Mouse (Mus musculus) MEL (cell line): ENCODE results near the gene Fancc.

ENCODE experiments used
- BHLHE40 ChIP-seq: IDR thresholded peaks from 2 replicates; pipeline ENCODE4 v1.6.1; 2012; ENCODE audit warnings: low read depth, mild to moderate bottlenecking, inconsistent platforms, low read length, improper control_type of control experiment, borderline replicate concordance
- CHD1 ChIP-seq: IDR thresholded peaks from 2 replicates; pipeline ENCODE4 v1.6.1; 2012; ENCODE audit warnings: low read depth, mild to moderate bottlenecking, inconsistent platforms, low read length, improper control_type of control experiment
- CTCF ChIP-seq, 3 experiments: IDR thresholded peaks in 2 of 3; conservative IDR thresholded peaks in 1 of 3; 2 replicates each; pipeline ENCODE4 v1.5.1; 2011 to 2012; ENCODE audit warnings: low read length in 3 of 3, low read depth in 2 of 3, mild to moderate bottlenecking in 2 of 3, improper control_type of control experiment in 1 of 3, inconsistent platforms in 1 of 3, mixed read lengths in 1 of 3, moderate library complexity in 1 of 3; ENCODE audit not compliant: control insufficient read depth in 1 of 3, insufficient read depth in 1 of 3, poor library complexity in 1 of 3, severe bottlenecking in 1 of 3
- EP300 ChIP-seq, 2 experiments: IDR thresholded peaks; 2 replicates each; pipeline ENCODE4 v1.6.1; 2011; ENCODE audit warnings: improper control_type of control experiment in 2 of 2, low read length in 2 of 2, low read depth in 1 of 2, mild to moderate bottlenecking in 1 of 2
- GABPA ChIP-seq: IDR thresholded peaks from 2 replicates; pipeline ENCODE4 v1.6.1; 2012; ENCODE audit warnings: low read depth, mild to moderate bottlenecking, inconsistent platforms, low read length, improper control_type of control experiment, moderate library complexity
- GATA1 ChIP-seq: IDR thresholded peaks from 2 replicates; pipeline ENCODE4 v1.6.1; 2011; ENCODE audit warnings: low read depth, low read length, improper control_type of control experiment
- HCFC1 ChIP-seq: IDR thresholded peaks from 2 replicates; pipeline ENCODE4 v1.6.1; 2012; ENCODE audit warnings: low read depth, mild to moderate bottlenecking, inconsistent platforms, low read length, improper control_type of control experiment, moderate library complexity
- MAX ChIP-seq: IDR thresholded peaks from 2 replicates; pipeline ENCODE4 v1.6.1; 2011; ENCODE audit warnings: low read length, improper control_type of control experiment
- MAZ ChIP-seq: IDR thresholded peaks from 2 replicates; pipeline ENCODE4 v1.6.1; 2012; ENCODE audit warnings: low read depth, mild to moderate bottlenecking, inconsistent platforms, low read length, improper control_type of control experiment
- MXI1 ChIP-seq: IDR thresholded peaks from 2 replicates; pipeline ENCODE4 v1.6.1; 2011; ENCODE audit warnings: mild to moderate bottlenecking, low read depth, low read length, improper control_type of control experiment
- NRF1 ChIP-seq: IDR thresholded peaks from 2 replicates; pipeline ENCODE4 v1.6.1; 2014; ENCODE audit warnings: low read depth, mild to moderate bottlenecking, inconsistent platforms, low read length, improper control_type of control experiment, moderate library complexity; ENCODE audit not compliant: poor library complexity, insufficient read depth, severe bottlenecking
- POLR2A ChIP-seq, 2 experiments: IDR thresholded peaks; 2 replicates each; pipeline ENCODE4 v1.6.1; 2011 to 2012; ENCODE audit warnings: low read length in 2 of 2, mild to moderate bottlenecking in 2 of 2, control low read depth in 1 of 2, improper control_type of control experiment in 1 of 2, low read depth in 1 of 2, moderate library complexity in 1 of 2; ENCODE audit not compliant: control insufficient read depth in 1 of 2, insufficient read depth in 1 of 2, poor library complexity in 1 of 2
- USF2 ChIP-seq, 2 experiments: IDR thresholded peaks; 2 replicates each; pipeline ENCODE4 v1.6.1; 2011 to 2012; ENCODE audit warnings: improper control_type of control experiment in 2 of 2, low read length in 2 of 2, borderline replicate concordance in 1 of 2, inconsistent platforms in 1 of 2, low read depth in 1 of 2, mild to moderate bottlenecking in 1 of 2; ENCODE audit not compliant: insufficient read depth in 1 of 2
- ZNF384 ChIP-seq: IDR thresholded peaks from 2 replicates; pipeline ENCODE4 v1.6.1; 2012; ENCODE audit warnings: low read depth, mild to moderate bottlenecking, inconsistent platforms, low read length, improper control_type of control experiment

DNA sequence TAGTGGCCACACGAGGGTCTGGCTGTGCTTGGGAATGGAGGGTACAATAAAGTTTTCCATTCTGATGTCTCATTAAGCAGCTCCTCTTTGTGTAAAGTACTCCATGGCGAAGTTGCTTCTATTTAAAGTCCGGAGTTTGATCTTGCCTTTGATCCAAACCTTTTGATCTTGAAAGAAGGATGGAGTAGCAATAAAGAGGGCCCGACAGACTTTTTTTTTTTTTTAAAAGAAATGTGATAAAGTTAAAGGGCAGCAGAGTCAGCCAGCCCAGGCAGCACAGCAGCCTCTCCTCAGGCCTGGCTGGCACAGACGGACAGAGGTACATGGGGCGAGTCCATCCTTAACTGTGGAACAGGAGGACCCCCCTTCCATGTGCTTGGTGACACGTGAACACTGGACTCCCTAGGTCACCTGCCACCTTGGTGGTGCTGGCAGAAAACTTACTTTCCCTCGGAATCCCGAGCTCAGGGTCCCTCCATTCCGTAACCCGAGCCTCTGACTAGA, 257.7 kb downstream of the Fancc start:
- TF ChIP-seq MAZ (no peak), CHD1 (no peak), POLR2A (IDR thresholded peaks at IDR 0.05; ENCODE audit: control insufficient read depth in 1 of 2, insufficient read depth in 1 of 2, low read depth in 1 of 2, low read length in 2 of 2, poor library complexity in 1 of 2) (no peak), GABPA (no peak), NRF1 (no peak), HCFC1 (no peak), MXI1 (no peak; the same call in 1 of the 2 replicates), CTCF (IDR thresholded peaks at IDR 0.05 in 2 of 3, conservative IDR thresholded peaks at IDR 0.05 in 1 of 3; ENCODE audit: control insufficient read depth in 1 of 3, insufficient read depth in 1 of 3, low read depth in 2 of 3, low read length in 3 of 3, poor library complexity in 1 of 3, severe bottlenecking in 1 of 3) (no peak), GATA1 (no peak), EP300 (IDR thresholded peaks at IDR 0.05; ENCODE audit: low read depth in 1 of 2, low read length in 2 of 2) (no peak), BHLHE40 (no peak), MAX (no peak), USF2 (IDR thresholded peaks at IDR 0.05; ENCODE audit: borderline replicate concordance in 1 of 2, insufficient read depth in 1 of 2, low read depth in 1 of 2, low read length in 2 of 2) (no peak), ZNF384 (peak; percentile 72)
